Mouse (Mus musculus): Measurements from ENCODE around the gene Ogg1.

DNA sequence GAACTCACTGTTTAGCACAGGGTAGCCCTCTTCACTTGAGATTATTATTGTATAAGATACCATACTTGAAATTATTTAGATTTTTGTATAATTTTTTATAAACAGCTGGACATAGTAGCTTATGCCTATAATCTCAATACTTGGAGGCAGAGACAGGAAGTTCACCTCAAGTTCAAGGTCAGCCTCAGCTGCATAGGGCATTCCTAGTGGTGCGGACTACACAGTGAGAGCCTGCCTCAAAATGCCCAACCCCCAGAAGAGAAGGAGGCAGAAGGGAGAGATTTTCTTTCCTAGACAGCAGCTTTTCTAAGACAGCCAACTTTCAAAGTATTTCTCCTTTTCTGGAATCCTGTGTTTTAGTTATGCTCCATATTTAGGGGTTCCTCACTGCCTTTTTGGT, 24.4 kb downstream of the Ogg1 start:
- TF ChIP-seq CTCF (IDR thresholded peaks at IDR 0.05; ENCODE audit: borderline replicate concordance, insufficient read depth, low read length) (no peak), POLR2A (IDR thresholded peaks at IDR 0.05; ENCODE audit: low read depth, low read length) (no peak)
